Mouse (Mus musculus) brown adipose tissue, adult 24 weeks (tissue): ENCODE data around the gene Mef2b. TPM values are rescaled to one million over a fixed set of nuclear protein-coding genes. Genes with fewer than 3 reads are reported as not detected.
"Not testable (repeated sequence)": the region's sequence is repeated elsewhere in the genome, so short reads cannot be mapped to it uniquely, and the experiment has no call there.

Experiments used
- H3K27ac ChIP-seq: fragments of 200-500 bp; replicated peaks from 2 replicates; pipeline ENCODE4 v1.5.1; 2012; ENCODE audit warnings: low read depth, mild to moderate bottlenecking, low read length
- H3K4me1 ChIP-seq: fragments of 200-500 bp; 2 replicates; pipeline ENCODE4 v1.6.1; 2012; ENCODE audit warnings: low read length, mixed read lengths; ENCODE audit not compliant: control insufficient read depth, insufficient read depth, insufficient read length
- H3K4me3 ChIP-seq: fragments of 200-500 bp; 2 replicates; pipeline ENCODE4 v1.5.1; 2012; ENCODE audit warnings: low read depth, mild to moderate bottlenecking, low read length, moderate library complexity; ENCODE audit not compliant: insufficient read depth
- polyA plus RNA-seq: library from polyadenylated mRNA; stranded (reverse); fragments of >200 nt; gene quantifications from 2 replicates; pipeline ENCODE4 v1.2.4, GENCODE M21; 2012; ENCODE audit not compliant: missing spikeins, insufficient read depth, insufficient read length

Mef2b gene
- polyA plus RNA-seq, 1 experiment: not detected

DNA sequence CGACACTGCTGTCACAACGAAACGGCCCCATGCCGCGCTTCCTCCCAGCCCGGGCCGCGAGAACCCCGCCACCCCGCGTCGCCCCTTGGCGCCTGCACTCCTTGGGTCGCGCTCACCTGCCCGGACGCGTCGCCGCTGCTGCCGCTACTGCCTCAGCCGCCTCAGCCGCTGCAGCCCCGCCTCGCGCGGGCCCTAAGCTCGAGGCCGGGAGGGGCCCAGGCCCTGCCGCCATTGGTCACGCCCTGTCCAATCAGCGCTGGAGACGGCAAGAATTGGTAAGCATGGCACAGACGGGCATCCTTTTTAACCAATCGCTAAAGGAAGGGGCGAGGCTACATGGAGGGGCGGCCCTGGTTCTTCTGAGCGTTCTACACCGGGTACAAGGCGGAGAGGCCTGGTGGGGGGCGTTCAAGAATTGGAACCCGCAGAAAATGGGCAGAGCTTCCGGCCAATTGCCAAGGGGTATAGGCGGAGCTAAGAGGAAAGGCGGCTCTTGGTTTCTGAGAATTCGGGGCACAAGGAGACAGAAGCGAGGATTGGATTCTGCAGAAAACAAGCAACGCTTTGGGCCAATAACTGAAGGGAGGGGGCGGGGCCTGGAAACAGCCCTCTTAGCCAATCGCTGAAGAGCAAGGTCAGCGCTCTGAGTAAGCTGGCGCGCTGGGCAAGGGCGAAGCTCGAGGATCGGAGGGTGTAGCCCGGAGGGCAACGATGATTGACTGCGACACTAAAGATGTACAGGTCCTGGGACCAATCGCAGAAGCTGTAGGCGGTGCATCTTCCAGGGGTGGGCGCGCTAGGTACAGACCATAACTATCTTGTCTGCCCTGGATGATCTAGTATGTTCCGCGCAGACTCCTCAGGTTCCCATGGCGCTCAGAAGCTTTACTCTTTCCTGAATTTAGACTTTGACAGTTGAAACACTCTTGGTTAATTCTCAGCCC is 72.9 kb downstream of the Mef2b start, which contains the start of gene Slc25a42:
Gene Slc25a42 (minus strand): TSS at position 194 of the 944 bp plus-strand sequence.
- Histone ChIP-seq H3K27ac (peak within 1 kb of the TSS; percentile 92), H3K4me1 (peaks cover 7% of the 10 kb centered on the region; the same call in 1 of the 2 replicates), H3K4me3 (peak within 1 kb of the TSS; percentile 89)

DNA sequence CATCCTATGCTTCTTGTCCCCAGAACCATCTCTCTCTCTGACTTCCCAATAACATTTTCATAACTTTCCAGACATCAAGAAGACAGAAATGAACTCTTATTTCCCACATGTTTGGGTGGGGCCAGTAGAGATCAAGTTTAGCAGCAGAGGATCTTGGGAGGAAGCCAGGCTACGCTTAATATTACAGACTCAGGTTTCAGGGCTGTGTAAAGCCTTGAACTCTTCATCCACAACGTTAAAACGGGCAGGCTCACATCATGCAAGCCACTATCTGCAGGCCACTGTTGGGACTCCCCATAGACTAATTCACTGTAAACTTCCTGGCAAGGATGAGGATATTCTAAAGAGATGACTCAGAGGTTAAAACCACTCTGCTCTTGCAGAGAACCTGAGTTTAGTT is 74.9 kb downstream of the Mef2b start:
- no peak overlapping the region for H3K4me3 ChIP-seq
- H3K27ac ChIP-seq: no peak overlapping the region
- peaks cover 13% of the 10 kb centered on the region; the same call in 1 of the 2 replicates for H3K4me1 ChIP-seq

DNA sequence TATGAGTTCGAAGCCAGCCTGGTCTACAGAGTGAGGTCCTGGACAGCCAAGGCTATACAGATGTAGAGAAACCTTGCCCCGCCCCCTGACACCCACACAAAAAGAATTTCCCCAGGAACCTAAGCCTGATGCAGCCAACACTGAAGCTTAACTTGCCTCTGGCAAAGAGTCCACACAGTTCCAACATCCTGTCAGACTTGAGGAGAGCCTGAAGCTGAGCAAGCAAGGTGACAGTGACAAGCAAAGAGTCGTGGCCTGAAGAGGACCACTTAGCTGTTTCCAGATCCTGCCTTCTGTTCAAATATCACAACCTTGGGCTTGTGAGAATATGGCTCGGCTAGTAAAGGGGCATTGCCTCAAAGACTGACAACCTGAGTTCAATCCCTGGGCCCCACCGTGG is 75.6 kb downstream of the Mef2b start:
- H3K4me1 ChIP-seq: peaks cover 18% of the 10 kb centered on the region; the same call in 1 of the 2 replicates
- peak overlapping the region; percentile 69 for H3K27ac ChIP-seq

DNA sequence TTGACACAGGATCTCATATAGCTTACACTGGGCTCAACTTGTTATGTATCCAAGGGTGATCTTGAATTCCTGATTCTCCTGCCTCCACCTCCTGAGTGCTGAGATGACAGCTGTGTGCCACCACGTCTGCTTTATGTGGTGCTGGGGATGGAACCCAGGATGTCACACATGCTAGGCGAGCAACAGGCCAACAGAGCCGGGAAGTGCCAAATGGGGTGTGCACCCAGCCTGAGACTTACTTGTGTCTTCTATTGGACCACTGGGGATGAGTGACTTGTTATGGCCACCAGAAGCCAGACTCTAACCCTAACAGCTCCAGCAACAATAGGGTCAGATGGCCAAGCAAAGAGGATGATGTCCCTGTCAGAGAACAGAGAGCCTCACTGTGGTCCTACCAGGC is 76.7 kb downstream of the Mef2b start:
- Histone ChIP-seq H3K4me1 (peaks cover 23% of the 10 kb centered on the region), H3K27ac (peak overlapping the region; percentile 69)
- not testable (repeated sequence) for H3K4me3 ChIP-seq

More for the DNA sequence above, 75.6 kb downstream of the Mef2b start:
- H3K4me3 ChIP-seq: no peak overlapping the region

DNA sequence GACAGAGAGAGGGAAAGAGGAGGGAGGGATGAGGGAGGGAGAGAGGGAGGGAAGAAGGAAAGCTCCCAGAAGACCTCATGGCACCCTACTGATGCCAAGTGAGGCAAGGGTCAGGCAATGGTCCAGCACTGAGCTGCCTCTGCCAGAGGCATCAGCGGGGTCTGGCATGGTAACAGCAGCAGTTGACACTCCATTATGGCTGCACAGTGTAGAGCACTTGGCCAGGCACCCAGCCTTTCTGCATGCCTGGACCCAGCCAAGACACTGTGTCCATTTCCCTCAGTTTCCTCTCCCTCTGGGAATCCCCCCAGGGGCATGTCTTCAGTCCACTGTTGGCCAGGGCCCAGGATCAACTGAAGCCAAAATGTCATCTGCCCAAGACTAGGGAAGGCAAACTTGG is 77.1 kb downstream of the Mef2b start:
- H3K4me3 ChIP-seq: no peak overlapping the region
- peaks cover 27% of the 10 kb centered on the region for H3K4me1 ChIP-seq
- H3K27ac ChIP-seq: peak overlapping the region; percentile 92

Other genes with a start within 250 kb of the Mef2b start
- not detected in 2 replicates for gene Tssk6, start 237.5 kb upstream of the Mef2b start, polyA plus RNA-seq
- gene Ndufa13, start 237.2 kb upstream of the Mef2b start, polyA plus RNA-seq: 437 and 615 TPM in 2 replicates
- 8.4 and 10.4 TPM in 2 replicates for gene Yjefn3, start 237.0 kb upstream of the Mef2b start, polyA plus RNA-seq
- 33.7 and 35.6 TPM in 2 replicates for gene Gatad2a, start 143.3 kb upstream of the Mef2b start, polyA plus RNA-seq
- gene Mau2, start 97.0 kb upstream of the Mef2b start, polyA plus RNA-seq: 12.3 and 16.4 TPM in 2 replicates
- 7.6 and 9.0 TPM in 2 replicates for gene Sugp1, start 96.9 kb upstream of the Mef2b start, polyA plus RNA-seq
- not detected in 2 replicates for gene Tm6sf2, start 66.8 kb upstream of the Mef2b start, polyA plus RNA-seq
- 0.63 and 4.7 TPM in 2 replicates for gene Hapln4, start 56.3 kb upstream of the Mef2b start, polyA plus RNA-seq
- 1.9 and 3.2 TPM in 2 replicates for gene Ncan, start 18.8 kb upstream of the Mef2b start, polyA plus RNA-seq
- gene Nr2c2ap, start 8.4 kb upstream of the Mef2b start, polyA plus RNA-seq: 8.6 and 12.9 TPM in 2 replicates
- 18.6 and 21.4 TPM in 2 replicates for gene Rfxank, start 557 bp upstream of the Mef2b start, polyA plus RNA-seq
- gene Borcs8, start 212 bp upstream of the Mef2b start, polyA plus RNA-seq: 63.7 and 77.1 TPM in 2 replicates
- gene Tmem161a, start 32.6 kb downstream of the Mef2b start, polyA plus RNA-seq: 20.3 and 22.0 TPM in 2 replicates
- gene Slc25a42, start 72.6 kb downstream of the Mef2b start, polyA plus RNA-seq: 75.9 and 89.9 TPM in 2 replicates
- 5.9 and 10.4 TPM in 2 replicates for gene Sugp2, start 94.5 kb downstream of the Mef2b start, polyA plus RNA-seq
- gene Armc6, start 94.8 kb downstream of the Mef2b start, polyA plus RNA-seq: 5.0 and 6.7 TPM in 2 replicates
- 2.8 and 4.5 TPM in 2 replicates for gene Homer3, start 143.1 kb downstream of the Mef2b start, polyA plus RNA-seq
- gene Ddx49, start 162.8 kb downstream of the Mef2b start, polyA plus RNA-seq: 14.1 and 18.1 TPM in 2 replicates
- 158 and 198 TPM in 2 replicates for gene Cope, start 162.8 kb downstream of the Mef2b start, polyA plus RNA-seq
- gene Cers1, start 176.1 kb downstream of the Mef2b start, polyA plus RNA-seq: not detected in 2 replicates
- not detected in 2 replicates for gene Gdf1, start 190.1 kb downstream of the Mef2b start, polyA plus RNA-seq
- 11.7 and 20.8 TPM in 2 replicates for gene Upf1, start 213.6 kb downstream of the Mef2b start, polyA plus RNA-seq
- not detected in 2 replicates for gene Comp, start 233.8 kb downstream of the Mef2b start, polyA plus RNA-seq